Mouse (Mus musculus) liver, postnatal 0 days (tissue): ENCODE results near the gene Me3. TPM values are rescaled to one million over a fixed set of nuclear protein-coding genes. Genes with fewer than 3 reads are reported as not detected.

Source experiments
- ATAC-seq: fragments of 200-750 bp; cut with Nextera tagmentation; 2 replicates; pipeline ENCODE4 v1.8.0; 2017; ENCODE audit warnings: mild to moderate bottlenecking, moderate library complexity
- DNase-seq: peaks from one replicate; pipeline ENCODE4 v3.0.0-alpha.2; 2016
- H3K27ac ChIP-seq: fragments of 300-500 bp; sonication (generic); 2 replicates; pipeline ENCODE4 v1.5.1; 2014; ENCODE audit warnings: antibody characterized with exemption, moderate library complexity, mild to moderate bottlenecking, low read depth
- H3K27me3 ChIP-seq: fragments of 300-500 bp; sonication (generic); 2 replicates; pipeline ENCODE4 v1.6.1; 2014; ENCODE audit warnings: low read length, control low read depth, mixed read lengths; ENCODE audit not compliant: insufficient read depth
- H3K36me3 ChIP-seq: fragments of 300-500 bp; sonication (generic); replicated peaks from 2 replicates; pipeline ENCODE4 v1.6.1; 2014; ENCODE audit warnings: mild to moderate bottlenecking, control low read depth, low read length, moderate library complexity, mixed read lengths; ENCODE audit not compliant: insufficient read depth
- H3K4me1 ChIP-seq: fragments of 300-500 bp; sonication (generic); 2 replicates; pipeline ENCODE4 v1.6.1; 2014; ENCODE audit warnings: antibody characterized with exemption, mild to moderate bottlenecking, control low read depth; ENCODE audit not compliant: insufficient read depth
- H3K4me2 ChIP-seq: fragments of 300-500 bp; sonication (generic); 2 replicates; pipeline ENCODE4 v1.6.1; 2014; ENCODE audit warnings: low read depth, mild to moderate bottlenecking, low read length, moderate library complexity, mixed read lengths
- H3K4me3 ChIP-seq: fragments of 300-500 bp; sonication (generic); 2 replicates; pipeline ENCODE4 v1.5.1; 2014; ENCODE audit warnings: low read depth, low read length
- H3K9ac ChIP-seq: fragments of 300-500 bp; sonication (generic); replicated peaks from 2 replicates; pipeline ENCODE4 v1.6.1; 2014; ENCODE audit warnings: mild to moderate bottlenecking, moderate library complexity
- H3K9me3 ChIP-seq: fragments of 300-500 bp; sonication (generic); 2 replicates; pipeline ENCODE4 v1.6.1; 2016; ENCODE audit warnings: mild to moderate bottlenecking, control low read depth, low read length, mixed read lengths
- CTCF ChIP-seq: sonication (generic); IDR thresholded peaks from 2 replicates; pipeline ENCODE4 v1.5.1; 2016; ENCODE audit warnings: antibody characterized with exemption, low read depth
- EP300 ChIP-seq: IDR thresholded peaks from 2 replicates; pipeline ENCODE4 v1.6.1; 2016; ENCODE audit warnings: antibody characterized with exemption, low read depth, mild to moderate bottlenecking
- WGBS: fragments of 180-500 bp; shearing (Covaris S2); extraction: QIAGEN DNeasy Blood & Tissue Kit; methylation state at CpG from one replicate; pipeline ENCODE4 v1.1.7; 2014; ENCODE audit not compliant: insufficient replicate concordance; 5-methylcytosine and 5-hydroxymethylcytosine counted together
- polyA plus RNA-seq: library from polyadenylated mRNA; unstranded; fragments of >200 nt; fragmentation: Nextera tagmentation; extraction: Ambion mirVana; gene quantifications from 2 replicates; pipeline ENCODE4 v1.2.1, GENCODE M21; 2015

Me3 gene
- polyA plus RNA-seq, 1 experiment from 2014 or later = 0.34 TPM

DNA sequence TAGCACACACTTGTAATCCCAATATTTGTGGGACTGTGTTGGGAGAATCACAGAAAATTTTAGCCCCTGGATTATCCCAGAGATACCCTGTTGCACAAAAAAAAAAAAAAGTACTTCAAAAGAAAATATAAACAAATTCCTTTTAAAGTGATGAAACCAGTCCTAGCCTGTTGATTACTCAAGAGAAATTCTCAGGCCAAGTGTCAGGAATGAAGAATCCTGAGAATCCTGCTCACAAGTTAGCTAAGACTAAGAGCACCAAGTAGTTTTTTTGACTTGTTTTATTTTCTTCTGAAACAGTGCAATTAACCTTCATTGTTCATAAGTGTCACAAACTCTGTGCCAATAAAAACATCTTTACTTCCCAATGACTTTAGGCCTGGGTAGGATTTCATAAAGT lies 44.0 kb downstream of the Me3 start:
- H3K9ac ChIP-seq = no peak overlapping the region
- no peak for ATAC-seq
- no peak overlapping the region for H3K4me2 ChIP-seq
- no peaks in the 10 kb centered on the region for H3K36me3 ChIP-seq
- H3K27me3 ChIP-seq = no peaks in the 10 kb centered on the region
- no peaks in the 10 kb centered on the region for H3K4me1 ChIP-seq
- no peaks in the 10 kb centered on the region for H3K9me3 ChIP-seq
- no peak for TF ChIP-seq CTCF
- no peak for TF ChIP-seq EP300
- no peak overlapping the region for H3K27ac ChIP-seq
- no peak for DNase-seq
- H3K4me3 ChIP-seq = no peak overlapping the region

GRCm38 (mm10) chr7:89677850-89678249 lies 45.7 kb downstream of the Me3 start:
- ATAC-seq (no peak), DNase-seq (no peak)
- WGBS = 79% methylated on average over 1 of the region's 1 CpGs

DNA sequence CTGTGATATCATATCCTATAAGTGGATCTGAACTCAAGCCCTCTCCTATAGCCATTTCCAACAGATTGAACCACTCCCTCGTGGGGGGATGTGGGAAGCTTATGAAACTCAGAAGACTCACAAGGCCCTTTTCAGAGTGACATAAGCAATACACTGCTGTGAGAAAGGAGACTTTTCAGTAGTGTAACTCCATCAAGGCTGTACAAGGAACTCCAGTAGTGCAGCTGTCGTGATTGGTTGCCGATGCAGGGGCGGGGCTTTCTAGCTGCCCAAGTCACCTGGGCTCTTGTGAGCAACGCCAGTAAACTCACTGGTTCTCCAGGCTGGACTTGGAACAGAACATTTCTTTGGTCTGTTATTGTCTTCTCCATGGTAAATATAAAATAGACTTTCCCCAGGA lies 46.5 kb downstream of the Me3 start:
- no peak for DNase-seq
- Histone ChIP-seq H3K9ac (no peak overlapping the region), H3K27ac (no peak overlapping the region), H3K4me1 (no peaks in the 10 kb centered on the region), H3K4me3 (no peak overlapping the region), H3K36me3 (no peaks in the 10 kb centered on the region), H3K4me2 (no peak overlapping the region), H3K27me3 (no peaks in the 10 kb centered on the region), H3K9me3 (no peaks in the 10 kb centered on the region)
- TF ChIP-seq CTCF (no peak), EP300 (no peak)
- ATAC-seq = no peak
- 63% methylated on average over 5 of the region's 5 CpGs for WGBS

More at GRCm38 (mm10) chr7:89677850-89678249, 45.7 kb downstream of the Me3 start:
- Histone ChIP-seq H3K27ac (no peak overlapping the region), H3K27me3 (no peaks in the 10 kb centered on the region), H3K4me2 (no peak overlapping the region), H3K4me1 (no peaks in the 10 kb centered on the region), H3K4me3 (no peak overlapping the region), H3K9me3 (no peaks in the 10 kb centered on the region), H3K36me3 (no peaks in the 10 kb centered on the region), H3K9ac (no peak overlapping the region)
- TF ChIP-seq CTCF (no peak), EP300 (no peak)

DNA sequence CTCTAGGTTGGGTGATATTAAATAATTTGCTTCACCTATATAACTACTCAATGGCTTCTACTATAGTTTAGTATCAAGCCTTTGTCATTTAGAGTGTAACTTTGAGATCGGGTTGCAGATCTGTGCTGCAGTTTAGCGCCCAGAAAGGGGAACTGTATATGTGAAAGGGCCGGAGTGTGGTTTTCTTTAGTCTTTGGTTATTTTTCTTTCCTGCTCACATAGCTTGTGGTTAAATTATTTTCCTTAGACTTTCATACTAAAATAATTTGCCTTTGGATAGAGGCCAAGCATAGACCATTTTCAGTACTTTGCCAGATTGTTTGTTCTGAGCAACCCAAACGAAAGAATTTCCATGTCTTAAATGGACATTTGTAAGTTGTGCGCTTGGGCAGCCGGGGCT lies 46.9 kb downstream of the Me3 start:
- Histone ChIP-seq H3K27me3 (no peaks in the 10 kb centered on the region), H3K9ac (no peak overlapping the region), H3K9me3 (no peaks in the 10 kb centered on the region), H3K4me2 (no peak overlapping the region), H3K36me3 (no peaks in the 10 kb centered on the region), H3K4me3 (no peak overlapping the region), H3K27ac (no peak overlapping the region), H3K4me1 (no peaks in the 10 kb centered on the region)
- no peak for TF ChIP-seq EP300
- TF ChIP-seq CTCF = no peak
- WGBS = 53% methylated on average over 6 of the region's 6 CpGs
- no peak for DNase-seq
- no peak for ATAC-seq

DNA sequence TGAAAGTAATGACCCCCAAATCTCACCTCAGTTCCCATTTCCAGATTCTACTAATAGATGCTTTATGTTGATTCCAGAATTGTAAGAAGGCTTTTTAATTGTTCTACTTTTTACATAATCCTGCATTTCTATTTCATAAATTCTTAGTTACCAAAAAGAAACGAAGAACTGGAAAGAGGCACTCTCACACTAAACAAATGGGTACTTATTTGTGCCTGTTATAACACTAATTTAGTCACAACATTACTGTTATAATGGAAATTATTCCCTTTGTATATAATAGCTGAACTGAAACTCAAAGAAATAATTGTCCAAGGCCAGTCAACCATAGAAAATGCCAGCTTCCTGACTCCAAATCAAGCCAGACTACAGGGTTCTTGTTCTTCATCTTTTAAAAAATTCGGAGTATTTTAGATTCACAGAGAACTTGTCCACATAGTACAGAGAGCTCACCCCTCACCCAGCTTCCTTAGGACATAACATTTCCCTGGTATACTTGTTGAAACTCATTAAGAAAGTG lies 47.5 kb downstream of the Me3 start:
- no peak for ATAC-seq
- no peak for DNase-seq
- Histone ChIP-seq H3K27me3 (no peaks in the 10 kb centered on the region), H3K27ac (no peak overlapping the region), H3K36me3 (no peaks in the 10 kb centered on the region), H3K4me2 (no peak overlapping the region), H3K4me1 (no peaks in the 10 kb centered on the region), H3K4me3 (no peak overlapping the region), H3K9me3 (no peaks in the 10 kb centered on the region), H3K9ac (no peak overlapping the region)
- TF ChIP-seq CTCF (no peak), EP300 (no peak)
- WGBS = 72% methylated on average over 2 of the region's 2 CpGs

DNA sequence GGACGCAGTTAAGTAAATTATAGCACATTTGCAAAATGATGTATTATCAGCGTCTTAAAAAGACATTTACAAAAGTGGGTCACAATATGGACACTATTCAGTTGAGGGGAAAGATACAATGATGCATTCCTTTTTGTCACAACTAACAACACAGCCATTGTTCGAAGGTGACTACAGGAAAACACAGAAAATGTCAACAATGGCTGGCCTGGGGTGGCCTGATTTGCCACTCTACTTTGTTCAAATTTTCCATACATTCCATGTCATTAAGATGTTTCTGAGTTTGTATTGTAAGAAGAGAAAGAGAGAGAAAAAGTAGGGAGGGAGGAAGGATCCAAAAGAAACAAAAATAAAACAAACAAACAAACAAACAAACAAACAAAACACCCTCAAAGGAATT lies 48.7 kb downstream of the Me3 start:
- ATAC-seq = no peak
- DNase-seq = no peak
- TF ChIP-seq CTCF (no peak), EP300 (no peak)
- Histone ChIP-seq H3K36me3 (no peaks in the 10 kb centered on the region), H3K4me2 (no peak overlapping the region), H3K27me3 (no peaks in the 10 kb centered on the region), H3K4me1 (no peaks in the 10 kb centered on the region), H3K9ac (no peak overlapping the region), H3K4me3 (no peak overlapping the region), H3K9me3 (no peaks in the 10 kb centered on the region), H3K27ac (no peak overlapping the region)
- WGBS = 72% methylated on average over 3 of the region's 3 CpGs
